Mouse (Mus musculus) CH12.LX (cell line): ENCODE measurements around the gene Nr4a3. TPM values are rescaled to one million over a fixed set of nuclear protein-coding genes. Genes with fewer than 3 reads are reported as not detected.

ENCODE experiments used
- DNase-seq: peaks from one replicate; pipeline ENCODE4 v3.0.0-alpha.2; 2013; ENCODE audit errors: extremely low read depth
- H3K27ac ChIP-seq: 2 replicates; pipeline ENCODE4 v1.5.1; 2012; ENCODE audit warnings: low read depth, mild to moderate bottlenecking, control low read depth, moderate library complexity; ENCODE audit not compliant: insufficient read depth
- H3K27me3 ChIP-seq: replicated peaks from 2 replicates; pipeline ENCODE3; 2012; ENCODE audit warnings: inconsistent platforms
- H3K36me3 ChIP-seq, 2 experiments: replicated peaks in 1 of 2; 2 replicates each; pipeline versions ENCODE3 to v1.6.1; 2012; ENCODE audit warnings: inconsistent platforms in 1 of 2, low read length in 1 of 2, mild to moderate bottlenecking in 1 of 2, mixed read lengths in 1 of 2, moderate library complexity in 1 of 2; ENCODE audit not compliant: control insufficient read depth in 1 of 2, insufficient read depth in 1 of 2
- H3K4me1 ChIP-seq, 2 experiments: 2 replicates each; pipeline ENCODE4 v1.6.1; 2012; ENCODE audit warnings: inconsistent platforms in 1 of 2, moderate library complexity in 1 of 2; ENCODE audit not compliant: insufficient read depth in 2 of 2, control insufficient read depth in 1 of 2
- H3K4me2 ChIP-seq: 2 replicates; pipeline ENCODE4 v1.6.1; 2012; ENCODE audit warnings: low read depth, mild to moderate bottlenecking, control low read depth; ENCODE audit not compliant: poor library complexity, insufficient read depth, severe bottlenecking
- H3K4me3 ChIP-seq, 3 experiments: fragments of 150-350 bp in 1 of 3; sonication (generic) in 1 of 3; replicated peaks in 1 of 3; 2 replicates each; pipeline versions ENCODE3 to v1.5.1; 2011 to 2012; ENCODE audit warnings: low read depth in 2 of 3, low read length in 2 of 3, mild to moderate bottlenecking in 2 of 3, moderate library complexity in 2 of 3, control low read depth in 1 of 3, improper control_type of control experiment in 1 of 3, inconsistent platforms in 1 of 3, mixed read lengths in 1 of 3; ENCODE audit not compliant: poor library complexity in 1 of 3
- H3K79me2 ChIP-seq: replicated peaks from 2 replicates; pipeline ENCODE4 v1.6.1; 2012; ENCODE audit warnings: mild to moderate bottlenecking, moderate library complexity; ENCODE audit not compliant: control insufficient read depth, poor library complexity, insufficient read depth, severe bottlenecking; ENCODE audit errors: extremely low read depth
- H3K9ac ChIP-seq: 2 replicates; pipeline ENCODE4 v1.6.1; 2012; ENCODE audit warnings: low read depth, mild to moderate bottlenecking, control low read depth, moderate library complexity; ENCODE audit not compliant: insufficient read depth
- H3K9me3 ChIP-seq: replicated peaks from 2 replicates; pipeline ENCODE3; 2012; ENCODE audit warnings: low read length, inconsistent platforms, mixed read lengths
- CHD1 ChIP-seq: IDR thresholded peaks from 2 replicates; pipeline ENCODE4 v1.6.1; 2012; ENCODE audit warnings: low read depth, low read length, improper control_type of control experiment, inconsistent platforms
- CTCF ChIP-seq, 2 experiments: IDR thresholded peaks in 1 of 2; conservative IDR thresholded peaks in 1 of 2; 2 replicates each; pipeline ENCODE4 v1.5.1; 2011 to 2012; ENCODE audit warnings: low read depth in 2 of 2, low read length in 2 of 2, improper control_type of control experiment in 1 of 2, inconsistent platforms in 1 of 2, mild to moderate bottlenecking in 1 of 2, moderate library complexity in 1 of 2
- E2F4 ChIP-seq: IDR thresholded peaks from 2 replicates; pipeline ENCODE4 v1.6.1; 2011; ENCODE audit warnings: low read depth, low read length, improper control_type of control experiment; ENCODE audit not compliant: insufficient replicate concordance
- EP300 ChIP-seq: IDR thresholded peaks from 2 replicates; pipeline ENCODE4 v1.6.1; 2011; ENCODE audit warnings: low read length, improper control_type of control experiment
- GABPA ChIP-seq: IDR thresholded peaks from 2 replicates; pipeline ENCODE4 v1.6.1; 2012; ENCODE audit warnings: low read depth, low read length, improper control_type of control experiment, inconsistent platforms; ENCODE audit not compliant: insufficient replicate concordance
- MAZ ChIP-seq: IDR thresholded peaks from 2 replicates; pipeline ENCODE4 v1.6.1; 2012; ENCODE audit warnings: low read depth, mild to moderate bottlenecking, inconsistent platforms, low read length, improper control_type of control experiment, moderate library complexity
- MEF2A ChIP-seq: IDR thresholded peaks from 2 replicates; pipeline ENCODE4 v1.6.1; 2014; ENCODE audit warnings: low read depth, mild to moderate bottlenecking, inconsistent platforms, low read length, improper control_type of control experiment, borderline replicate concordance
- MXI1 ChIP-seq: IDR thresholded peaks from 2 replicates; pipeline ENCODE4 v1.6.1; 2011; ENCODE audit warnings: mild to moderate bottlenecking, low read depth, low read length, improper control_type of control experiment
- MYC ChIP-seq: IDR thresholded peaks from 2 replicates; pipeline ENCODE4 v1.6.1; 2011; ENCODE audit warnings: low read depth, mild to moderate bottlenecking, improper control_type of control experiment, low read length
- NRF1 ChIP-seq: IDR thresholded peaks from 2 replicates; pipeline ENCODE4 v1.6.1; 2014; ENCODE audit warnings: low read depth, mild to moderate bottlenecking, inconsistent platforms, low read length, improper control_type of control experiment, moderate library complexity
- RAD21 ChIP-seq: IDR thresholded peaks from 2 replicates; pipeline ENCODE4 v1.6.1; 2011; ENCODE audit warnings: low read depth, mild to moderate bottlenecking, low read length, improper control_type of control experiment, moderate library complexity
- RCOR1 ChIP-seq: conservative IDR thresholded peaks from 2 replicates; pipeline ENCODE4 v1.6.1; 2012; ENCODE audit warnings: low read depth, mild to moderate bottlenecking, inconsistent platforms, low read length, improper control_type of control experiment
- SMC3 ChIP-seq: IDR thresholded peaks from 2 replicates; pipeline ENCODE4 v1.6.1; 2011; ENCODE audit warnings: low read depth, low read length, improper control_type of control experiment
- TCF12 ChIP-seq: IDR thresholded peaks from 2 replicates; pipeline ENCODE4 v1.6.1; 2014; ENCODE audit warnings: low read depth, mild to moderate bottlenecking, inconsistent platforms, low read length, improper control_type of control experiment
- UBTF ChIP-seq: IDR thresholded peaks from 2 replicates; pipeline ENCODE4 v1.6.1; 2012; ENCODE audit warnings: low read depth, mild to moderate bottlenecking, inconsistent platforms, low read length, improper control_type of control experiment, moderate library complexity
- USF2 ChIP-seq: conservative IDR thresholded peaks from 2 replicates; pipeline ENCODE4 v1.6.1; 2011; ENCODE audit warnings: low read depth, low read length, improper control_type of control experiment
- ZC3H11A ChIP-seq: IDR thresholded peaks from 2 replicates; pipeline ENCODE4 v1.6.1; 2012; ENCODE audit warnings: low read depth, mild to moderate bottlenecking, inconsistent platforms, low read length, improper control_type of control experiment
- ZMIZ1 ChIP-seq: IDR thresholded peaks from 2 replicates; pipeline ENCODE4 v1.6.1; 2012; ENCODE audit warnings: low read depth, mild to moderate bottlenecking, inconsistent platforms, low read length, improper control_type of control experiment
- dilution Hi-C: fragments of 300-500 bp; cut with MboI; formaldehyde crosslinking; loops from 2 replicates; pipeline ENCODE4 v1.14.3; 2020; ENCODE audit warnings: low sequenced_read_pairs; ENCODE audit not compliant: extremely low pct_unique_long_range_greater_than_20kb, extremely low pct_ligation_motif_present
- in situ Hi-C: fragments of 300-500 bp; cut with MboI; formaldehyde crosslinking; loops from 3 replicates; pipeline ENCODE4 v1.14.3; 2019; ENCODE audit warnings: low sequenced_read_pairs, low pct_ligation_motif_present, low pct_unique_long_range_greater_than_20kb, mixed read lengths
- polyA plus RNA-seq: library from polyadenylated mRNA; unstranded; fragments of >175 nt; gene quantifications from 2 replicates; pipeline ENCODE4 v1.2.1, GENCODE M21; 2012; ENCODE audit warnings: low read depth; ENCODE audit not compliant: insufficient read length
- total RNA-seq, 2 experiments: library from RNA; depleted of rRNA; stranded (reverse); fragments of 300-350 nt in 1 of 2; fragments of >200 nt in 1 of 2; gene quantifications; 2 replicates each; pipeline ENCODE4 v1.2.3; 2012 to 2014

Nr4a3 gene
- total and polyA plus RNA-seq, 3 experiments, result 0.04 to 0.32 (median 0.21) TPM

DNA sequence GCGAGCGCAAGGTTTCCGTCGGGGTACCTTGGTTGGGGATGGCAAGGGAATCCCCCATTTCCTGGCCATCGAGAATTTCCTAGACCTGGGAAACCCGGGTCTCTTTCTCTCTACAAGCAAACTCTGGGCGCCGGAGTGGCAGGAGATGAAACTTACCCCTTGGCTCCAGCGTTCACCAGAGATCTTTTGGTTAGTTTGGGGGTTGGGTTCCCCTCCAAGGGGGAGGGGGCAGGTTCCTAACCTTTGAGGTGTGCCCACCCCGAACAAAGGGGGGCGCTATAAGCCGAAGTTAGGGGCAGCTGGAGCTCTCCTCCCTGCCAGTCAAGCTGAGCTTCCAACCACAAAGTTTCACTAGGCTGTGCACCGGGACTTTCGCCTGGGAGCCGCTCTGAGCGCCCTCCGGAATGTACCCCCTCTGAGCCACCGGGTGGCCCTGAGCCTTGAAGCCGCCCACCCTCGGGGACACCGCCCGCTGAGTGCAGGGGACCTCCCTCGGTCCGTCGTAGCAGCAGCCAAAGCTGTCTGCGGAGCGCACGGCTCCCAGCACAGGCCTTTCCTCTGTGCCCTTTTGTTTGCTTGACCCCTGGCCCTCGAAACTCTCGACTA is 2.9 kb downstream of the Nr4a3 start:
- H3K4me2 ChIP-seq, result no peak overlapping the region; the same call in 1 of the 2 replicates
- peaks cover 59% of the 10 kb centered on the region for H3K27me3 ChIP-seq
- no peak overlapping the region for H3K27ac ChIP-seq
- H3K4me1 ChIP-seq, result peaks cover 0 to 20% of the 10 kb centered on the region in 2 experiments; a peak in 2 of 4 replicates
- in situ Hi-C loops, result no loop called here
- H3K9ac ChIP-seq, result no peak overlapping the region
- TF ChIP-seq CTCF (conservative IDR thresholded peaks at IDR 0.05 in 1 of 2, IDR thresholded peaks at IDR 0.05 in 1 of 2; ENCODE audit: low read depth in 2 of 2, low read length in 2 of 2) (0 out of 4 replicates have a peak, but pooled peaks of 1 of the 2 experiments have one; percentile 21), SMC3 (no peak)
- no peaks in the 10 kb centered on the region for H3K9me3 ChIP-seq
- no peaks in the 10 kb centered on the region for H3K36me3 ChIP-seq
- dilution Hi-C loops, result no loop called here
- no peak overlapping the region for H3K4me3 ChIP-seq
- no peaks in the 10 kb centered on the region for H3K79me2 ChIP-seq
- DNase-seq, result no peak

- in situ Hi-C loops (no loop called here), dilution Hi-C loops (no loop called here)
- Histone ChIP-seq H3K36me3 (no peaks in the 10 kb centered on the region), H3K4me3 (no peak overlapping the region), H3K27ac (no peak overlapping the region), H3K4me2 (no peak overlapping the region), H3K4me1 (peaks cover 0 to 20% of the 10 kb centered on the region in 2 experiments; a peak in 2 of 4 replicates), H3K79me2 (no peaks in the 10 kb centered on the region), H3K9ac (no peak overlapping the region), H3K27me3 (peaks cover 59% of the 10 kb centered on the region), H3K9me3 (no peaks in the 10 kb centered on the region)
- TF ChIP-seq ZMIZ1 (no peak), USF2 (no peak), TCF12 (no peak), RCOR1 (no peak), E2F4 (no peak), MYC (no peak), MXI1 (no peak), MEF2A (no peak), UBTF (no peak), RAD21 (no peak), GABPA (no peak), EP300 (no peak), NRF1 (no peak), ZC3H11A (no peak), MAZ (no peak), CHD1 (no peak)
- no peak for DNase-seq
Measured at GRCm38 (mm10) chr4:48048456-48049315, 3.7 kb downstream of the Nr4a3 start.
